Mouse (Mus musculus) CH12.LX (cell line): ENCODE results near the gene Fam92b. TPM values are rescaled to one million over a fixed set of nuclear protein-coding genes. Genes with fewer than 3 reads are reported as not detected.

Experiments
- DNase-seq: peaks from one replicate; pipeline ENCODE4 v3.0.0-alpha.2; 2013; ENCODE audit errors: extremely low read depth
- H3K27ac ChIP-seq: 2 replicates; pipeline ENCODE4 v1.5.1; 2012; ENCODE audit warnings: low read depth, mild to moderate bottlenecking, control low read depth, moderate library complexity; ENCODE audit not compliant: insufficient read depth
- H3K27me3 ChIP-seq: replicated peaks from 2 replicates; pipeline ENCODE3; 2012; ENCODE audit warnings: inconsistent platforms
- H3K36me3 ChIP-seq, 2 experiments: replicated peaks in 1 of 2; 2 replicates each; pipeline versions ENCODE3 to v1.6.1; 2012; ENCODE audit warnings: inconsistent platforms in 1 of 2, low read length in 1 of 2, mild to moderate bottlenecking in 1 of 2, mixed read lengths in 1 of 2, moderate library complexity in 1 of 2; ENCODE audit not compliant: control insufficient read depth in 1 of 2, insufficient read depth in 1 of 2
- H3K4me1 ChIP-seq, 2 experiments: 2 replicates each; pipeline ENCODE4 v1.6.1; 2012; ENCODE audit warnings: inconsistent platforms in 1 of 2, moderate library complexity in 1 of 2; ENCODE audit not compliant: insufficient read depth in 2 of 2, control insufficient read depth in 1 of 2
- H3K4me2 ChIP-seq: 2 replicates; pipeline ENCODE4 v1.6.1; 2012; ENCODE audit warnings: low read depth, mild to moderate bottlenecking, control low read depth; ENCODE audit not compliant: poor library complexity, insufficient read depth, severe bottlenecking
- H3K4me3 ChIP-seq, 3 experiments: fragments of 150-350 bp in 1 of 3; sonication (generic) in 1 of 3; replicated peaks in 1 of 3; 2 replicates each; pipeline versions ENCODE3 to v1.5.1; 2011 to 2012; ENCODE audit warnings: low read depth in 2 of 3, low read length in 2 of 3, mild to moderate bottlenecking in 2 of 3, moderate library complexity in 2 of 3, control low read depth in 1 of 3, improper control_type of control experiment in 1 of 3, inconsistent platforms in 1 of 3, mixed read lengths in 1 of 3; ENCODE audit not compliant: poor library complexity in 1 of 3
- H3K79me2 ChIP-seq: replicated peaks from 2 replicates; pipeline ENCODE4 v1.6.1; 2012; ENCODE audit warnings: mild to moderate bottlenecking, moderate library complexity; ENCODE audit not compliant: control insufficient read depth, poor library complexity, insufficient read depth, severe bottlenecking; ENCODE audit errors: extremely low read depth
- H3K9ac ChIP-seq: 2 replicates; pipeline ENCODE4 v1.6.1; 2012; ENCODE audit warnings: low read depth, mild to moderate bottlenecking, control low read depth, moderate library complexity; ENCODE audit not compliant: insufficient read depth
- H3K9me3 ChIP-seq: replicated peaks from 2 replicates; pipeline ENCODE3; 2012; ENCODE audit warnings: low read length, inconsistent platforms, mixed read lengths
- BHLHE40 ChIP-seq: IDR thresholded peaks from 2 replicates; pipeline ENCODE4 v1.6.1; 2011; ENCODE audit warnings: mild to moderate bottlenecking, low read depth, low read length, improper control_type of control experiment
- CHD2 ChIP-seq: IDR thresholded peaks from 2 replicates; pipeline ENCODE4 v1.6.1; 2011; ENCODE audit warnings: low read length, improper control_type of control experiment
- EP300 ChIP-seq: IDR thresholded peaks from 2 replicates; pipeline ENCODE4 v1.6.1; 2011; ENCODE audit warnings: low read length, improper control_type of control experiment
- ETS1 ChIP-seq: conservative IDR thresholded peaks from 2 replicates; pipeline ENCODE4 v1.6.1; 2012; ENCODE audit warnings: low read depth, mild to moderate bottlenecking, inconsistent platforms, low read length, improper control_type of control experiment, moderate library complexity
- GABPA ChIP-seq: IDR thresholded peaks from 2 replicates; pipeline ENCODE4 v1.6.1; 2012; ENCODE audit warnings: low read depth, low read length, improper control_type of control experiment, inconsistent platforms; ENCODE audit not compliant: insufficient replicate concordance
- HCFC1 ChIP-seq: IDR thresholded peaks from 2 replicates; pipeline ENCODE4 v1.6.1; 2012; ENCODE audit warnings: low read depth, mild to moderate bottlenecking, inconsistent platforms, low read length, improper control_type of control experiment
- IRF4 ChIP-seq: IDR thresholded peaks from 2 replicates; pipeline ENCODE4 v1.6.1; 2014; ENCODE audit warnings: low read depth, mild to moderate bottlenecking, inconsistent platforms, low read length, improper control_type of control experiment
- JUN ChIP-seq: IDR thresholded peaks from 2 replicates; pipeline ENCODE4 v1.6.1; 2011; ENCODE audit warnings: low read depth, mild to moderate bottlenecking, low read length, improper control_type of control experiment, moderate library complexity; ENCODE audit not compliant: insufficient read depth
- MAFK ChIP-seq: IDR thresholded peaks from 2 replicates; pipeline ENCODE4 v1.6.1; 2011; ENCODE audit warnings: low read length, improper control_type of control experiment; ENCODE audit not compliant: insufficient replicate concordance
- MEF2A ChIP-seq: IDR thresholded peaks from 2 replicates; pipeline ENCODE4 v1.6.1; 2014; ENCODE audit warnings: low read depth, mild to moderate bottlenecking, inconsistent platforms, low read length, improper control_type of control experiment, borderline replicate concordance
- MXI1 ChIP-seq: IDR thresholded peaks from 2 replicates; pipeline ENCODE4 v1.6.1; 2011; ENCODE audit warnings: mild to moderate bottlenecking, low read depth, low read length, improper control_type of control experiment
- MYC ChIP-seq: IDR thresholded peaks from 2 replicates; pipeline ENCODE4 v1.6.1; 2011; ENCODE audit warnings: low read depth, mild to moderate bottlenecking, improper control_type of control experiment, low read length
- NELFE ChIP-seq: IDR thresholded peaks from 2 replicates; pipeline ENCODE4 v1.6.1; 2011; ENCODE audit warnings: low read depth, low read length, improper control_type of control experiment
- PAX5 ChIP-seq: IDR thresholded peaks from 2 replicates; pipeline ENCODE4 v1.6.1; 2012; ENCODE audit warnings: low read length, inconsistent platforms, mixed read lengths
- POLR2AphosphoS2 ChIP-seq: IDR thresholded peaks from 2 replicates; pipeline ENCODE4 v1.6.1; 2011; ENCODE audit warnings: low read depth, low read length, improper control_type of control experiment
- RAD21 ChIP-seq: IDR thresholded peaks from 2 replicates; pipeline ENCODE4 v1.6.1; 2011; ENCODE audit warnings: low read depth, mild to moderate bottlenecking, low read length, improper control_type of control experiment, moderate library complexity
- RCOR1 ChIP-seq: conservative IDR thresholded peaks from 2 replicates; pipeline ENCODE4 v1.6.1; 2012; ENCODE audit warnings: low read depth, mild to moderate bottlenecking, inconsistent platforms, low read length, improper control_type of control experiment
- SIN3A ChIP-seq: IDR thresholded peaks from 2 replicates; pipeline ENCODE4 v1.6.1; 2012; ENCODE audit warnings: low read length, improper control_type of control experiment, inconsistent platforms
- TBP ChIP-seq: conservative IDR thresholded peaks from 2 replicates; pipeline ENCODE4 v1.6.1; 2011; ENCODE audit warnings: low read depth, low read length, improper control_type of control experiment
- USF2 ChIP-seq: conservative IDR thresholded peaks from 2 replicates; pipeline ENCODE4 v1.6.1; 2011; ENCODE audit warnings: low read depth, low read length, improper control_type of control experiment
- ZKSCAN1 ChIP-seq: IDR thresholded peaks from 2 replicates; pipeline ENCODE4 v1.6.1; 2012; ENCODE audit warnings: low read depth, inconsistent platforms, low read length, improper control_type of control experiment, borderline replicate concordance
- ZMIZ1 ChIP-seq: IDR thresholded peaks from 2 replicates; pipeline ENCODE4 v1.6.1; 2012; ENCODE audit warnings: low read depth, mild to moderate bottlenecking, inconsistent platforms, low read length, improper control_type of control experiment
- ZNF384 ChIP-seq: IDR thresholded peaks from 2 replicates; pipeline ENCODE4 v1.6.1; 2012; ENCODE audit warnings: low read depth, low read length, improper control_type of control experiment, inconsistent platforms
- dilution Hi-C: fragments of 300-500 bp; cut with MboI; formaldehyde crosslinking; loops from 2 replicates; pipeline ENCODE4 v1.14.3; 2020; ENCODE audit warnings: low sequenced_read_pairs; ENCODE audit not compliant: extremely low pct_unique_long_range_greater_than_20kb, extremely low pct_ligation_motif_present
- in situ Hi-C: fragments of 300-500 bp; cut with MboI; formaldehyde crosslinking; loops from 3 replicates; pipeline ENCODE4 v1.14.3; 2019; ENCODE audit warnings: low sequenced_read_pairs, low pct_ligation_motif_present, low pct_unique_long_range_greater_than_20kb, mixed read lengths
- polyA plus RNA-seq: library from polyadenylated mRNA; unstranded; fragments of >175 nt; gene quantifications from 2 replicates; pipeline ENCODE4 v1.2.1, GENCODE M21; 2012; ENCODE audit warnings: low read depth; ENCODE audit not compliant: insufficient read length
- total RNA-seq, 2 experiments: library from RNA; depleted of rRNA; stranded (reverse); fragments of 300-350 nt in 1 of 2; fragments of >200 nt in 1 of 2; gene quantifications; 2 replicates each; pipeline ENCODE4 v1.2.3; 2012 to 2014

Gene Fam92b
- total and polyA plus RNA-seq, 3 experiments = not detected

DNA sequence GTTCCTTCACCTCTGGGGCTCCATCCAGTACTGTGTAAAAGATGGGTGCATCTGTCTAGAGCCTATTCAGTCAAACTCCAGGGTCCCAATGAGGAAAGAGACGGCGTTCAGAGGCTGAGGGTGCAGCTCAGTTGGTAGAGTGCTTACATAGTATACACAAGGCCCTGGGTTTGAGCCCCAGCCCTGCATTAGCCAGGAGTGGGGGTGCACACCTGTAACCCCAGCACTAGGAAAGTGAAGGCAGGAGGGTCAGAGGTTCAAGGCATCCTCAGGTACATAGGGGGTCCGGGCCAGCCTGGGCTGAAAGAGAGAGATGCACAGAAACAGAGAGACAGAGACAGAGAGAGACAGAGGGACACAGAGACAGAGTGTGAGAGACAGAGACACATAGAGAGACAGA lies 36.0 kb upstream of the Fam92b start:
- Histone ChIP-seq H3K9me3 (no peaks in the 10 kb centered on the region), H3K4me2 (no peak overlapping the region), H3K4me3 (no peak overlapping the region), H3K27me3 (peaks cover 4% of the 10 kb centered on the region), H3K79me2 (no peaks in the 10 kb centered on the region), H3K36me3 (no peaks in the 10 kb centered on the region), H3K27ac (no peak overlapping the region), H3K9ac (no peak overlapping the region), H3K4me1 (peaks cover 33 to 71% of the 10 kb centered on the region in 2 experiments)
- no peak for DNase-seq
- TF ChIP-seq IRF4 (no peak), TBP (no peak), USF2 (no peak), ZMIZ1 (no peak), MYC (no peak), NELFE (no peak), RCOR1 (no peak), MXI1 (no peak), JUN (no peak), GABPA (no peak), ZNF384 (no peak), HCFC1 (no peak)
- in situ Hi-C loops (no loop called here), dilution Hi-C loops (no loop called here)

DNA sequence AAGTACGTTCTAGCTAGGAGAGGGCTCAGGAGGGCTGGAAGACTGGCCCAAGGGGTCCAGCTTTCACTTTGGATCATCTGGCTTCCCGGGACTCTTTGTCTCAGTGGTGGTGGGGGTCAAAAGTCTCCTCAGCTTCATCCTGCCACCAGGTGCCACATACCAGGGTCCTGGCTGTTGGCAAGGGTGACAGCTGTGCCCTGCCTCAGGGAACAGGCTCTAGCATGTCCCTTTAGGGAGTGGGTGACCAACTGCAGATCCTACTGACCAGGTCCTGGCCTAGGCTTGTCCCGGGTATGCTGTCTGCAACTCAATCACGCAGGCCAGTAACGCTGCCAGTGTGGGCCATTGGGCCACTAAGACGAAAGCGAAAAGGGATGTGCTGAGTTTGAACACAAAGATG lies 35.3 kb upstream of the Fam92b start:
- Histone ChIP-seq H3K4me2 (no peak overlapping the region), H3K79me2 (no peaks in the 10 kb centered on the region), H3K9me3 (no peaks in the 10 kb centered on the region), H3K36me3 (no peaks in the 10 kb centered on the region), H3K4me3 (no peak overlapping the region), H3K27ac (no peak overlapping the region), H3K9ac (no peak overlapping the region), H3K4me1 (peaks cover 29 to 66% of the 10 kb centered on the region in 2 experiments), H3K27me3 (peaks cover 4% of the 10 kb centered on the region)
- dilution Hi-C loops (no loop called here), in situ Hi-C loops (no loop called here)
- TF ChIP-seq USF2 = no peak
- TF ChIP-seq MYC = no peak
- no peak for TF ChIP-seq MEF2A
- no peak for TF ChIP-seq NELFE
- TF ChIP-seq ZKSCAN1 = no peak
- TF ChIP-seq PAX5 = no peak
- no peak for TF ChIP-seq POLR2AphosphoS2
- TF ChIP-seq CHD2 = no peak
- TF ChIP-seq MAFK = no peak
- TF ChIP-seq ETS1 = no peak
- TF ChIP-seq HCFC1 = no peak
- TF ChIP-seq TBP = no peak
- no peak for TF ChIP-seq BHLHE40
- no peak for TF ChIP-seq RAD21
- TF ChIP-seq EP300 = no peak
- TF ChIP-seq ZNF384 = no peak
- TF ChIP-seq SIN3A = no peak
- DNase-seq = no peak
